Mouse (Mus musculus) ES-CJ7 (cell line): ENCODE measurements at regions not wholly inside any gene's neighbourhood (a gene's known extent, or its start where the extent isn't known, plus 50 kb on each side); places are given as distances from the start of the nearest gene placed in this dataset.
A peak's percentile ranks its signal among the peaks of the same experiment; 100 is the strongest.

Experiments used
- DNase-seq: peaks from one replicate; pipeline ENCODE4 v3.0.0; 2011; ENCODE audit warnings: low read depth, low spot score

DNA sequence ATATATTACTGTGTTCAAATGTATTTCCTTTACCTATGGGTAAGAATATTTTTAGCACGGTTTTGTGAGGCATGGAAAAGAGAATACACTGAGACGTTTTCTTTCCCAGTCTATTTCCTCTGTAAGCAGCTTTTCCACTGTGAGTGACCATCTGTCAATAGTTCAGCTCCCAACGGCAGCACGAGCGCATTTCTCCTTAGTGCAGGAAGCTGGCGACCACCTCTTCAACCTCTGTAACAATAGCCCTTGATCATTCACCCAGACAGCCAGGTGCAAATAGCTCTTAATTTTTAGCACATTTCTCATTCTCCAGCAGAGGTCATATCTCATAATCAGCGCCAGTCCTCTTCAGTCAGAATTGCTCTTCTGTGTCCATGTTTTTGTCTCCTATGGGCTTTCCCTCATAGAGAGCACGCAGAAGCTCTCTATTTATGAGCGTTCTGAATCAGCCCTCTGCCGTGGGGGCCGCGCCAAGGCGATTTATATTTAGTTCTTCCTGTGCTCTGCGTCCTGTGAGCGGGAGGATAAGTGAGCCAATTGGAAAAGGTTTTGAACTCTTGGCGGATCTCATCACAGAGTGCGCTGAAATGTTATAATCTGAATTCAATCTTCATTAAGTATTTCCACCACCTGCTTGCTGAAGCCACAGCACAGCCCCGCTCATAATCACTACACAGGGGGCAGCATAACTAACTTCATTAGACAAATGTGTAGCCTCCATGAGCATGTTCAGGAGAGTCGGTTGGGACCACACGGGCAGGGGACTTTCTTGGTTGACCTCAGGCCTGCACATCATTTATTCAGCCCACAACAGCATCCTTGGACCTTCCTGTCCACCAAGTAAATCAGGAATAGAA lies 171.3 kb upstream of the Slc24a2 start:
- DNase-seq = no peak

DNA sequence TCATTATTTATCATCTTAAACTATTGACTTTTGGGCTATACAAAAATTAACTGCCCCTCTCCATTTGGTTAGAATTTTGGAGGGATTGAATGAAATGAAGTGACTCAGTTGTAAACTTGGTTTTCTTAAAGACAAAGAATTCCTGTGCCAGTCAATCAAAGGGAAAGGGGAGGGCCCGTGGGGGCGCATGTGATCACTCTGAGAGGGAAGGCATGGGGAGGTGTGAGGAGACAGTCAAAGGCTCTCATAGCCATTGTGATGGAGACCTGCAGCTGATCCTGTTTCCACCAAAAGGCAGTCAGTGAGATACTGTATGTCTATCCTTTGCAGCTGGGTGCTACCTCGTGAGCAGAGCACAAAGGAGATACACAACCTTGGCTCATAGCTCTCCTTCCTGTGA lies 156.6 kb upstream of the Slc24a2 start:
- no peak for DNase-seq

DNA sequence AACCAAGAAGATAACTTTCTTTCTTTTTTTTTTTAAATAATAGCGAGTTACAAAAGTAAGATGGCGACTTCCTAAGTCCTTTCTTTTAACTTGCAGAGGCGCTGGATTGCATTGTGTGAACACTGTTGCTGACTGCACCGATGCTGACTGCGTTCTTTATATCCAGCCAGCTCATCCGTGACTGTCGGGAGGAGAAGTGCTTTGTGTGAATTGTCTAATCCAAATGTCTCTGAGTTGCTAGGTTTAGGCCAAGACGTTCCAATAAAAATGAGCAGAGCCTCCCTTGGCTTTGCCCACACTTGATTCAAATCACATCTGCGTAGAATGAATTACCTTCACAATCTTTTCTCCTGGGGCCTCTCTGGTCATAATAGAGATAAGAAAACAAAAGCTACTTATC lies 156.0 kb upstream of the Slc24a2 start:
- no peak for DNase-seq

DNA sequence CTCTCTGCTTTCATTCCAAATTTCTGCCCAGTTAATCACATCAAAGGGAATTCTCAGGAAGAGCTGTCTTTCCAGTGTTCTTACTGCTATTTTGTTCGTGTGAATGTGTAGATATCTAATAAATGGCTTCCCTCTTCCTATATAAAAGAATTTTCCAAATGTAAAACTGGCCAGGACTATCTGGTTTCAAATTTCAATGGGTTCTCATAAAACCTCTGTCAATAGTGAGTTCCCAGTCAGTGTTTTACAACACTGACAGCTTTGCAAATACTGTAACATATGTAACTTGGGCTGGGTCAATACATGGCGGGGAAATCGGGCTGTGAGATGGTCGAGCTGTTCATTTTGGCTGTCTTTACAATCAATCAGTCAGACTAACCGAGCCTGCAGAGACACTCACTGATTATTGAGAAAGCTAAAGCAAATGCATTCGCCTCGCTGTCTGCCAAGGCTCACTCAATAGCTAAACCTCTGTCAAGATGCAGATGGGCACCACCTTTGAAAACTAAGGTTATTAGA lies 155.0 kb upstream of the Slc24a2 start:
- DNase-seq = no peak

DNA sequence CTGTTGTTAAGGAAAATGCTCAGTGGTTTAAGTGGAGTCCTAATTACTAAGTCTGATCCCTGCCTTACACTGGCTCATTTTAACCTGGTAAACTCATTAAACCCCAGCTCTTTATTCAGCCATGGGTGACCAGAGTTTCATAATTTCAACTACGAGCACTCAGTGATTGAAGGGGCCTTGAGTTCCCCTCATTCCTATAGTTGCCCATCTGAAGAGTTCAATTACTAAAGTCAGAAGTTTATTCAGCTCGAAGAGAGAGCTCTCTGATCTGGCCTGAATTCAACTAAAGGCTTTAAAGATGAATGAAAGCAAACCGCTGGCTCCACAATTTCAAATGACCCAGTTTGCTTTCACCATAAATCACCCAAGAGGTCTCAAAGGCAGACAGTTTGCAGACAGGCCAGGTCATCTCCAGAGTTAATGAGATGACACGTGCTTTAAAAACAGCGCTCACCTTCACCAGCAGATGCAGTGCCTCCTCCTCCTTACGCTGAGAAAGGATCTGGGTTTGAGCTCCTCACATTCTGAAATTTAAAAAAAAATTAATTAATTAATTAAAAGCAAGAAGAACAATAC lies 154.3 kb upstream of the Slc24a2 start:
- DNase-seq = no peak

DNA sequence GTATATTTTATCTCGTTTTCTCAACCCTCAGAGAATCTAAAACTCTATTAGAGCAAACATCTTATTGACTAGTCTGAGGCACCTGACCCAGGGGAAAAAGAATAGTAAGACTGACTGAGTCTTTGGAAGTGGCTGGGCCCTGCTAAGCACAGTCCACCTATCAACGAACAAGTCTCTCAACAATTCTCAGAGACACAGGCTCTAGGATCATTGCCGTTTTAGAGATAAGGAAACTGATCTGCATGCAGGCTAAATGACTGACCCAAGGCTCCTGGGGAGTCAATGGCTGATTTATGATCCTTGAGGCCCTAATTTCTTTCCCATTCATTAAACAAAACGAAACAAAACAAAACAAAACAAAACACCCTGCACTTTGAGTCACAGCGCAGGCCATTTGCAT lies 150.4 kb upstream of the Slc24a2 start:
- no peak for DNase-seq

DNA sequence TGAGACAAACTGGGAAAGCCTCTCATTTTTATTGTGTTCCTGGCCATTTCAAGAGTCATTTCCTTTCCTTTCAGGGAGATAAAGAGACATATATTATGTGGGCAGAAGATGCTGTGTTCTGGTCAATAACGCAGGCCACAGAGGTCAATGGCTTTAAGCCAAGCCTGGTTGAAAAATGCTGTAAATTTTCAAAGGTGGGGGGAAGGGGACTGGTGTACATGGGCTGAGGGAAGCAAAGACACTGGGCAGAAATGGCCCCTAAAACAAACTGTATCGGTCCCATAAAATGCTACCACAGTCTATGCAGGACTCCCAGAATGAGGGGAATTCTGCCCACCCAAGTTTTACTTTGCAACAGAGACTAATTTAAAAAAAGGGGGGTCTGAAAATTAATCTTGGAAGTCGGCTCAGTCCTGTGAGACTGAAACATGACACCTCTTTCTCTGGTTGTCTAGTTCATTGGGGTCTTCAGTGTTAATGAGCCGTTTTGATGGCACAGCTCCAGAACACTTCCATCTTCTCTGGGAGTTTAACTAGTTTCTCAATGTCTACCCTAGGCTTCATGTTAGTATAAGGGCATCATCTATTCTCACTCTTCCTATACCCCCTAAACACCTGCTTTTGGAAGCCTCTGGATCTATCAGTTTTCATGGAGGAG lies 149.4 kb upstream of the Slc24a2 start:
- DNase-seq = no peak

DNA sequence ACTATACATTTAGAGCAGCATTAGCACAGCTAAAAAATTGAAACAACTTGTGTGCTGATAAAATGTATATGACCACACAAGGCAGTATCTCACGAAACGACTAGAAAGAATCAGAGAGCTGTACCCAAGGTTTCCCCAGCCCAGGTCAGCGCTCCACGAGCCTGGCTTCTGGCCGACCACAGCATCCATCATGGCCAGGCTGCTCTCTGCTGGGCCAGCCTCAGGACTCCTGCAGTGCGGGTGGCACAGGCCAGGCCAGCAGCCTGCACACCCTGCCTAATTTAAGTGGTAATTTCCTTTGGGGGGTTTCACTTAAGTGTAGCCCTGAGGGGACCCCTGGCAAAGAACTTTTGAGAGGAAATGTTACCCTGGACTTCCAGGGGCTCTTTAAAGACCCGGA lies 141.7 kb upstream of the Slc24a2 start:
- no peak for DNase-seq

DNA sequence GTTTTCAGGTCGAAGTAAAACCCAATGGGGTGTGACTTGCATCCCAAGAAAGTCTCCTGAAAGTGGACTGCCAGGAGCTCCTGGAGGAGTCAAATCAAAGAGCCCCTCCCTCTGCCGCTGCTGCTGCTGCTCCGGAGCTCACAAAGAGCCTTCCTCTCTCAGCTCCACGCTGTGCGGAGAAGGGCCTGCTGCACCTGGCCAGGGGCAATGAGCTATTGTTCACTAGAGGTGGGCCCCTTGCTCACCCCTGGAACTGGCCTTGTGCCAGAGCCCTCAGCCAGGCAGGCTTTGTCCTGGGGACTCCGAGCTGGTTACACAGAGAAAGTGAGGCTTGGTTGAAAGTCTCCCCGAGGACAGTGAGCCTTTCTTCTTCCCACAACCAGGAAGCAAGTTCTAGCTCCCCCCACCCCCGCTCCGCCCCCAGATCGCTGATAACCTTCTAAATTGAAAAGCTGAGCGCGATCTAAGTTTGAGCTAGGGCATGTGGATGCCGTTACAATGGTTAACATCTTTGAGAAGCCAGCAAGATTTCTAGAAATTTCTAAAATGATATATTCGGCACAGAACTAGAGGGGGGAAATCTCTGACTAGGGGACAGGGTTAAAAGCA lies 139.5 kb upstream of the Slc24a2 start:
- peak; percentile 54 for DNase-seq

DNA sequence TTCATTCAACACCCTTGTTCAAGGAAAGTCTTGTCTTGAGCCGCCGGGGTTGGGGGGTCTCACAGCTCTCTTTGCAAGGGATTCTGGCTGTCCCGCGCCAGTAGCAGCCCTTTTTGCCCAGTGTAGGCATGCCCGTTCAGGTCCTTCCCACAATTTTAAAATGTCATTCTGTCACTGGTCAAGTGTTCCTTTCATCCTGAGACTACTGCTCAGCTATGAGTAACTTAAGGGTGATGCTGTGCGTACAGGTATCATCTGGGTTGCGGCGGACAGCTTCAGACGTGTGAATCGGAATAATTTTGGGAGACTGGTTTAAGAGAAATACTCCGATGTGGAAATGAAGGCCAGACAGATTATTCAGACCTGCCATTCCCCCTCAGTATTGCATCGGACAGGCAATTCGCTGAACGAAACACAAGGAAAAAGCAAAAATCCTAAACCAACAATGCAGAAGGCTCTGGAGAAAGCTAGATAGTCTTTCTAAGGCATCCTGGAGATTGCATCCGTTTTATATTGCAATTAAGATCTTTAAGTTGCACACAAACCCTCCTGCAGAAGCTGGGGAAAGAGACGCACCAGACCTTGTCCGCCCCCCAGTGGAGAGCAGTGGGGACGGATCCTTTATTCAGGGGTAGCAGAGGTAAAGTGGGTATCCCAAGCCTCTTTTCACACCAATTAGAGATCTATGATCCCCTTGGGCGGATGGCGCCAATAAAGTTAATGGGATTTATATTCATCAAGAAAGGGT lies 138.3 kb upstream of the Slc24a2 start:
- DNase-seq = peak; percentile 43

DNA sequence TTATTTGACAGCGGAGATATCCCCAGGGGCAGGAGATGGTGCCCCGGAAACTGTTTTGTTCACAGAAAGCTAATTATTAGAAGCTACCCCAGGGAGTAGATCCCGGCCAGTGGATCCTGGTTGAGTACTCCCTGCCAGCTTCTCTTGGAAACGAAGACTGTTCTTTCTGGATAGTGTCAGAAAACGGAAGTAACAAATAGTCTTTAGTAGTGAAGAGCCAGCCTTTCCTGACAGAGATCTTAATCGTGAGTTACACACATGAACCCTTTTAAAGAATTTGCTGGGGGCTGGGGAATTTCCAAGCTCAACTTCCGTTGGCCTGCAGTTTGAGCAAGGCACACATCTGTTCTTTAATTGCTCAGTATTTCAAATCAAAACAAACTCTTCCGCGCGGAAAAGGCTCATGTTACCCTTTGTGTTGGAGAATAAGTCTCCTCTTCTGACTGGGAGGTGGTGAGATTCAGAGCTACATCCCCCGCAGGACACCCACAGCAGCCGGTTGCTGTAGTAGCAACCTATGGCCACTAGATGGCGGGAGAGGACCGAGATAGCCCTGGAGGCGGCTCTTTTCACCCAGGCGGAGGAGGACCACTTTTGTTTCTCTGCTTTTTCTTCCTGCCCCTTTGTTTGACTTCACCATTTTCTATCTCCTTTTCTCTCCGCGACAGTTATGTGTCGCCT lies 137.6 kb upstream of the Slc24a2 start:
- DNase-seq = peak; percentile 75

DNA sequence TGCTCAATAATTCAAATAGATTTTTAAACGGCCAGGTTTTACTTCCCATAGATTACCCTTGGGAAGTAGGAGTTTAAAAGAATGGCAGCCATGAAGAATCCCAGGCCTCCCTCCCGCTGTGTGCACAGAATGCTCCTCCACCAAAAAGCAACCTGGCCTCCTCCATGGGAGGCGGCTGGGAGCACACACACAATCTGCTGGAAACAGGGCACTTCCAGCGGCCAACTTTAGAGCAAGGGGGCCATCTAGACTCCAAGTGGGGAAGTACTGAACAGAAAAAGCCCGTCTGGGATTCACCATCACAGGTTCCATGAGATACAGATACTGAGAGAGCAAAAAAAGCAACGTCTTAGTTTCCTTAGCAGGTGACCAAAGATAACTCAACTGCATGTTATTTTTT lies 131.9 kb upstream of the Slc24a2 start:
- DNase-seq = peak; percentile 74

DNA sequence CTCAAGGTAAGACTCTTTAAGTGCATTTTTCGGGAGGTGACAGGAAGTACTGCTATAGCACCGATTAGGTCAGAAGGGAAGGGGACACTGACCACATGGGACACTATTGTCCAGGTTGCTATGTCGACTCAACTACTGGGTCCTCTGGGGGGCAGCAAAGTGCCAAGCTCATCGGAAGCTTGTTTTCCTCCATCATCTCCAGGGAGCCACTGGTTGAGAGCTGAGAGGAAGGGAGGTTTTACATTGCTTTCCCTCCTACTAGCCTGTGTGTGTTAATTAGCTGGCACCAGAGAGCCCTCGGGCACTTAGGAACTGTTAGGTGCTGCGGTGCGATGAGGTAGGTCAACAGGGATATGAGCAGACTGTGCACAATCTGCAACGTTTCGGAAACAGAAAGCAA lies 129.2 kb upstream of the Slc24a2 start:
- peak; percentile 17 for DNase-seq

DNA sequence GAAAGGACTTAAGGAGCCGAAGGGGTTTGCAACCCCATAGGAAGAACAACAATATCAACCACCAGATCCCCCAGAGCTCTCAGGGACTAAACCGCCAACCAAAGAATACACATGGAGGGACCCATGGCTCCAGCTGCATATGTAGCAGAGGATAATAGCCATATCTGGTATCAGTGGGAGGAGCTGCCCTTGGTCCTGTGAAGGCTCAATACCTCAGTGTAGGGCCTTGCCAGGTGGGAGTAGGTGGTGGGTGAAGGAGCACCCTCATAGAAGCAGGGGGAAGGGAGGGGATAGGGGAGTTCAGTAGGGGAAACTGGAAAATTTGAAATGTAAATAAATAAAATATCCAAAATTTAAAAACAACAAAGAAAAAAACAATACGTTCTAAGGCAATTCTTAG lies 128.7 kb upstream of the Slc24a2 start:
- no peak for DNase-seq

DNA sequence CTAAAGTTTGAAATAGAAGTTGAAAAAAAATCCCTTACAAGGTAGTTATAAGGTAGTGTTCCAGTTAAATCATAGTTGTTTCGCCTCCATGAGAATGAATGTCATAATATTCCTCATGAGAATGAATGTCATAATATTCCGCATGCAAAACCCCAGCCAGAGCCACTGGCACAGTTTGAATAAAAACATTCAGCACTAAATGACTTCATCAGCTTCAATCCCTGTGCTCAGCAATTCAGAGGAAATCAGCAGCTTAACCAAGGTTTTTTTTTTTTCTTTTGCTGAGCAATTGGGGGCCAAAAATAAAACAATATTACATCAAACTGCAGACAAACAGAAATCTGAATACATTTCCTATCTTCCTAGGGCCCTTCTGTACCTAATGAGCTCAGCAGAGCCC lies 102.7 kb upstream of the Slc24a2 start:
- no peak for DNase-seq

DNA sequence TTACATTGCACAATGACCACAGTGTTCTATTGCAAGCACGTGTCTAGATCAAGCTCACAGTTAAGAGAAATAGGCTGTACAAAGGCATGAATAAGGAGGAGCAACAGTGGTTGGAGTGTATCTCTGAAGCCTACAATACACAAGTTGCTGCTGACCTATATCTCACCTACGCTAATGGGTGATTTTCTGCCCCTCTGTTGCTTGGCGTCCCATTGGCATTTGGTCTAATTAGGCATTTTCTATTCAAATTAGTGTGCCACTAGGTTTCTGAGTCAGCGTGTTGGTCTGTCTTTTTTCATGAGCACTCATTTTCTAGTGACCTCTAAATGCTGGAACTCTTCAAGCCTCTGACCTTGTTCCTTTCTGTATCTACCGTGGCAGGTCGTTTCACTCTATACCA lies 98.9 kb upstream of the Slc24a2 start:
- no peak for DNase-seq

DNA sequence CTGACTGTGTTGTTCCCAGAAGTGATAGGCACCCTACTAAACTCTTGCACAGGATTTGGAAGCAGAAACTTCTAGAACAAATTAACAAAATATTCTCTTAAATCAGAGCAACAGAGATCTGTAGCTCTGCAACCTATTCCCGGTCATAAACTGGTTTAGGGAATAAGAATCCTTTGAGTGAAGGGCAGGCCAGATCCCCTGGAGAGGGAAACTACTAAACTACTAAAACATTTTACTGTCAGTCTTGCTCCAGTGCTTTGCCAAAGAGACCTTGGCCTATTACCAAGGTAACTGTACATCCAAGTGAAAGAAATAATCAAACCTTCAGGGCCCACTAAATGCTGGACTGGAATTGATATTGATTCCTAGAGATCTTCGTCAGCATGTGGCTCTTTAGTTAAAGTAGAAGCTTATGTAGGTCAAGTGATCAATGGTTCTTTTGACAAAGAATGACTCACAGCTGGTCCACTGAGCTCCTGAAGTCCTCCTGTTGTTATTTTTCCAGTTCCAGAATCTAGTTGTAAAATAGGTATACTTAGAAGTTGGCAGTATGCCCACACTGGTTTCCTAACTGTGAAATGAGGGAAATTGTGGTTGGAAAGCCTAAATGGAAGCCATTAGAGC lies 91.6 kb upstream of the Slc24a2 start:
- DNase-seq = no peak

DNA sequence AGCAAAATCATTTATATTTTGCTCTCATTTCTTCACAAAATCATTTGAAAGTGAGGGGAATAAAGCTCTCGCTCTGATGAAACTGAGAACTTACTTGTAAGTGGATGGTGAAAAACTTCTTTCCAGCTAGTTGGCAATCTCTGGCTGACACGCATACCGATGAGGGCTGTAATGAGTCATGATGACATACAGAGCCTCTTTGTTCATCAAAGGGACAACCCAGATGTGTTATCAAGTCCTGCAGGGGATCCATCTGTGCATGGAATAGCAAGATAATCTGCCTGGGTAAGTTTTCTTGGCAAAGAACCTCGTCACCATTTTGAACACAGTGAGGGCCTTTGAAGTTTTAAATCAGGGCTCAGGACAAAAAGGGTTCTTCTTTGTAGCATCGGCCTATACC lies 67.9 kb upstream of the Slc24a2 start:
- no peak for DNase-seq

DNA sequence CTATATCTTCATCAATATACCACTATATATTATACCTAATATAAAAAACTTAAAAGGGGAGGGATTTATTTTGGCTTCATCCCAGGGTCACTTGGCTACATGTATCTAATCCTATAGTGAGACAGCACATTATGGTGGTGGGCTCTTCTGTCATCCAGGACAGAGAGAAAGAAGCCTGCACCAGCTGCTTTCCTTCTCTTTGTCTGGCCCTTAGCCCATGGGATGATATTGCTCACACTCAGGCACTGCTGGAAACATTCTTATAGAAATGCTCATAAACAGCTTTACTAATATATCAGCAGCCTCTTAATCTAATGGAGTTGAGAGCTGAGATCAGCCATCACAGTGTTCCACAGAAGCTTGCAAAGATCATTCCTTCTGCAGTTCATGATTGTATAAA lies 64.3 kb upstream of the Slc24a2 start:
- DNase-seq = no peak
